Mouse (Mus musculus): ENCODE measurements around the gene Alk.

DNA sequence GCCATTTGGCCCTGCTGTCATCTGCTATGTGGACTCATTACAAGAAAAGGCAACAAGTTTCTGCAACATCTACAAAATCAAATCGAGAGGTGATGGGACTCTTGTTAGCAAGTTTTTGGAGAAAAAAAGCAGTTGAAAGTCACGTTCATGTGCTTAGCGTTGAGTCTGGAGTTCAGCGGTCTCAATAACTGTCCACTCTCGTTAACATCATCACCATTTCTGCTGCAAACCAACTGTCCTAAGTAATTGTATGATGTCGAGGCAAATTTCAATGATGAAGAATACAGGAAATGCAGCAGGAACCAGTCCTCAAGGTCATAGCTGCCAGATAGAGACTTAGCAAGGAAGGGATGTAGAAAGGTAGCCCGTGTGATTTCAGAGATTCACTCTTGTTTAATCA, 373.5 kb downstream of the Alk start:
- TF ChIP-seq CTCF (IDR thresholded peaks at IDR 0.05; ENCODE audit: borderline replicate concordance, control insufficient read depth, extremely low read depth, insufficient read depth, low read length, poor library complexity) (no peak), POLR2A (IDR thresholded peaks at IDR 0.05; ENCODE audit: control insufficient read depth, extremely low read depth, insufficient read depth, low read length, poor library complexity) (no peak)

Measured in thymus, adult 2 months (tissue).